Comparison of ENCODE assay signal across 22 mouse cellular contexts in genomic region chr11:24348741-24349140, GRCm38 (mm10).
"Had no signal": no experiment of that assay in that cellular context is flagged by ENCODE, and none has a peak within 500 bp of the region (broad histone marks: within the 10 kb centered on the region; RNA-seq: fewer than 3 reads in every experiment).

No protein-coding gene starts in this region.

- H3K4me1 ChIP-seq: heart, embryonic 12.5 days had no signal

- H3K27ac ChIP-seq: embryonic facial prominence, embryonic 10.5 days; embryonic facial prominence, embryonic 12.5 days; embryonic facial prominence, embryonic 13.5 days; embryonic facial prominence, embryonic 15.5 days; forebrain, embryonic 10.5 days; forebrain, embryonic 12.5 days; forebrain, embryonic 13.5 days; forebrain, embryonic 15.5 days; gastrocnemius, adult 2 months; heart, adult 2 months; heart, embryonic 10.5 days had no signal

- H3K4me3 ChIP-seq: embryonic facial prominence, embryonic 10.5 days; embryonic facial prominence, embryonic 12.5 days; embryonic facial prominence, embryonic 13.5 days; embryonic facial prominence, embryonic 15.5 days; erythroblast, embryonic 14.5 days; forebrain, embryonic 10.5 days; forebrain, embryonic 12.5 days; forebrain, embryonic 13.5 days; forebrain, embryonic 15.5 days; gastrocnemius, adult 2 months; heart, adult 2 months; heart, embryonic 10.5 days; heart, embryonic 12.5 days had no signal

- H3K27me3 ChIP-seq: embryonic facial prominence, embryonic 12.5 days; embryonic facial prominence, embryonic 13.5 days; embryonic facial prominence, embryonic 15.5 days; forebrain, embryonic 12.5 days; forebrain, embryonic 13.5 days; forebrain, embryonic 15.5 days; heart, embryonic 12.5 days had no signal

- DNase-seq: cerebellum, adult 8-10 months; cerebellum, adult 9-10 months; cerebellum, postnatal 36 days; embryo, embryonic 11 days; forebrain, postnatal 0 days; gastrocnemius, adult 2 months; gastrocnemius, postnatal 10 days; gastrocnemius, postnatal 14 days; gastrocnemius, postnatal 25 days; gastrocnemius, postnatal 36 days; heart, adult 2 months had no signal
